ENCODE assay signal across 11 mouse cellular contexts in genomic region chr12:49400853-49401118, GRCm38 (mm10). TPM values are rescaled to one million over a fixed set of nuclear protein-coding genes. Genes with fewer than 3 reads are reported as not detected.
DNase-seq lines count a peak whose midpoint lies in the region; ATAC-seq and TF ChIP-seq lines count a peak whose summit lies in the region.
"Had no signal": no experiment of that assay in that cellular context is flagged by ENCODE, and none has a peak within 500 bp of the region (broad histone marks: within the 10 kb centered on the region; RNA-seq: fewer than 3 reads in every experiment).

No protein-coding gene starts in this region.

- H3K4me2 ChIP-seq in neural tube, embryonic 14.5 days (ENCODE audit: low read depth, low read length), result peak overlapping the region; percentile 59

- no peaks in the 10 kb centered on the region for H3K9me3 ChIP-seq in forebrain, embryonic 10.5 days
- H3K9me3 ChIP-seq in limb, embryonic 10.5 days (replicated peaks), result no peaks in the 10 kb centered on the region
- no peaks in the 10 kb centered on the region for H3K9me3 ChIP-seq in neural tube, embryonic 14.5 days (ENCODE audit: control insufficient read depth, low read length)

- H3K27me3 ChIP-seq in forebrain, embryonic 10.5 days (ENCODE audit: poor library complexity, severe bottlenecking), result peaks cover 89% of the 10 kb centered on the region
- peaks cover 91% of the 10 kb centered on the region for H3K27me3 ChIP-seq in limb, embryonic 10.5 days (ENCODE audit: low read depth, poor library complexity, severe bottlenecking)
- peaks cover 71% of the 10 kb centered on the region for H3K27me3 ChIP-seq in neural tube, embryonic 14.5 days (ENCODE audit: control insufficient read depth, insufficient read depth, low read length)

- ATAC-seq in neural tube, embryonic 14.5 days (ENCODE audit: low read depth), result peak; percentile 41; the same call in 1 of the 2 replicates

- H3K27ac ChIP-seq in left cerebral cortex, adult 2 months, result peak overlapping the region; percentile 99
- peak overlapping the region; percentile 99 for H3K27ac ChIP-seq in forebrain, embryonic 10.5 days
- H3K27ac ChIP-seq in limb, embryonic 10.5 days, result no peak overlapping the region
- no peak overlapping the region for H3K27ac ChIP-seq in neural tube, embryonic 14.5 days (ENCODE audit: low read depth, low read length)

- WGBS in forebrain, embryonic 10.5 days, result 0% methylated on average over 8 of the region's 8 CpGs
- 0% methylated on average over 8 of the region's 8 CpGs for WGBS in limb, embryonic 10.5 days
- 0% methylated on average over 8 of the region's 8 CpGs for WGBS in neural tube, embryonic 14.5 days

- TF ChIP-seq CTCF in left cerebral cortex, adult 2 months (IDR thresholded peaks at IDR 0.05), result no peak; the same call in 1 of the 2 replicates

- no peak for DNase-seq in left cerebral cortex, adult 2 months (ENCODE audit: extremely low spot score in 1 of 2, low spot score in 2 of 2)
- DNase-seq in left cerebral cortex, postnatal 4 days, result no peak
- DNase-seq in forebrain, embryonic 10.5 days (ENCODE audit: extremely low spot score, low spot score), result no peak
- DNase-seq in limb, embryonic 10.5 days (ENCODE audit: low spot score), result no peak
- DNase-seq in urinary bladder, postnatal 10 days (ENCODE audit: low spot score), result no peak
- no peak for DNase-seq in layer of hippocampus, adult 8-10 months (ENCODE audit: low spot score in 2 of 2)
- no peak for DNase-seq in kidney, adult 8-10 months
- DNase-seq: lung, adult 2 months; spleen, adult 18-20 months had no signal

- H3K4me1 ChIP-seq in forebrain, embryonic 10.5 days, result peaks cover 34% of the 10 kb centered on the region
- H3K4me1 ChIP-seq in limb, embryonic 10.5 days, result peaks cover 10% of the 10 kb centered on the region
- peaks cover 6% of the 10 kb centered on the region for H3K4me1 ChIP-seq in neural tube, embryonic 14.5 days (ENCODE audit: control insufficient read depth, insufficient read depth, low read length)

- peak overlapping the region; percentile 55 for H3K4me3 ChIP-seq in left cerebral cortex, adult 2 months
- peak overlapping the region; percentile 74 for H3K4me3 ChIP-seq in forebrain, embryonic 10.5 days
- H3K4me3 ChIP-seq in limb, embryonic 10.5 days, result peak overlapping the region; percentile 53
- no peak overlapping the region; the same call in 1 of the 2 replicates for H3K4me3 ChIP-seq in neural tube, embryonic 14.5 days (ENCODE audit: low read depth, low read length)

- H3K9ac ChIP-seq in neural tube, embryonic 14.5 days (replicated peaks; ENCODE audit: low read depth, low read length), result no peak overlapping the region

- intact Hi-C loops in left cerebral cortex, adult 2 months (cut with DNase I), result loop anchor here (2.0 to 5.0 kb wide), 3 partner anchors 18 to 900 kb away; partner anchors contain the start of gene Foxg1
- intact Hi-C loops in left cerebral cortex, postnatal 4 days (cut with DNase I), result loop anchor here (5.0 to 10.0 kb wide), 3 partner anchors 74 to 1542 kb away; no protein-coding TSS in a partner anchor

- 0 out of 2 replicates have a peak, but pooled peaks cover 4% of the 10 kb centered on the region for H3K36me3 ChIP-seq in forebrain, embryonic 10.5 days (replicated peaks)
- no peaks in the 10 kb centered on the region for H3K36me3 ChIP-seq in limb, embryonic 10.5 days
- H3K36me3 ChIP-seq in neural tube, embryonic 14.5 days (ENCODE audit: control insufficient read depth, insufficient read depth, low read length), result no peaks in the 10 kb centered on the region

RNA-seq across cellular contexts. Expression of gene Gm43517, which starts 15.8 kb away (rescaled TPM):
- total RNA-seq in left cerebral cortex, adult 2 months (2021), result 1 to 10 TPM; 6.9 to 8.6 TPM
- 10 to 100 TPM; 21.5 to 23.5 TPM for total RNA-seq in left cerebral cortex, postnatal 4 days (2021)
- polyA plus RNA-seq in forebrain, embryonic 10.5 days (2016; fragmentation: Nextera tagmentation; extraction: Ambion mirVana), result 1.2 TPM in 2 replicates
- not detected in 2 replicates for polyA plus RNA-seq in limb, embryonic 10.5 days (2016; fragmentation: Nextera tagmentation; extraction: Ambion mirVana)
- polyA plus RNA-seq in neural tube, embryonic 14.5 days (2014; fragmentation: Nextera tagmentation; extraction: Ambion mirVana), result not detected in 2 replicates
- 10 to 100 TPM in 3 of 4 experiments, 1 to 10 TPM in 1; 6.2 to 16.4 (median 10.8) TPM for total RNA-seq in layer of hippocampus, adult 8-10 months (2022)
- polyA plus RNA-seq: gonadal fat pad, adult 2 months; lung, adult 2 months had no signal

RNA-seq across cellular contexts. Expression of gene Foxg1, which starts 18.3 kb away (rescaled TPM):
- total RNA-seq in left cerebral cortex, adult 2 months (2021), result 100 to 1,000 TPM; 111 to 112 TPM
- total RNA-seq in left cerebral cortex, postnatal 4 days (2021), result 100 to 1,000 TPM; 247 to 249 TPM
- 20.2 and 20.7 TPM in 2 replicates for polyA plus RNA-seq in forebrain, embryonic 10.5 days (2016; fragmentation: Nextera tagmentation; extraction: Ambion mirVana)
- 0.19 TPM in 1 of 2 replicates, not detected in the other for polyA plus RNA-seq in limb, embryonic 10.5 days (2016; fragmentation: Nextera tagmentation; extraction: Ambion mirVana)
- not detected in 2 replicates for polyA plus RNA-seq in neural tube, embryonic 14.5 days (2014; fragmentation: Nextera tagmentation; extraction: Ambion mirVana)
- total RNA-seq in layer of hippocampus, adult 8-10 months (2022), result 100 to 1,000 TPM; 124 to 133 (median 128) TPM
- polyA plus RNA-seq: gonadal fat pad, adult 2 months had no signal

Comparison
In these comparisons a context has a peak if more than half of its experiments do, and no peak if none do; other contexts are left out.
1. H3K27ac ChIP-seq: peak in left cerebral cortex, adult 2 months (single experiment) and forebrain, embryonic 10.5 days (single experiment); none in limb, embryonic 10.5 days (single experiment) and neural tube, embryonic 14.5 days (single experiment).